Mouse (Mus musculus): Measurements from ENCODE around the gene Dtnb. TPM values are rescaled to one million over a fixed set of nuclear protein-coding genes. Genes with fewer than 3 reads are reported as not detected.

The Dtnb gene
- total RNA-seq, 2 experiments from 2014 or later: 127 to 129 TPM

DNA sequence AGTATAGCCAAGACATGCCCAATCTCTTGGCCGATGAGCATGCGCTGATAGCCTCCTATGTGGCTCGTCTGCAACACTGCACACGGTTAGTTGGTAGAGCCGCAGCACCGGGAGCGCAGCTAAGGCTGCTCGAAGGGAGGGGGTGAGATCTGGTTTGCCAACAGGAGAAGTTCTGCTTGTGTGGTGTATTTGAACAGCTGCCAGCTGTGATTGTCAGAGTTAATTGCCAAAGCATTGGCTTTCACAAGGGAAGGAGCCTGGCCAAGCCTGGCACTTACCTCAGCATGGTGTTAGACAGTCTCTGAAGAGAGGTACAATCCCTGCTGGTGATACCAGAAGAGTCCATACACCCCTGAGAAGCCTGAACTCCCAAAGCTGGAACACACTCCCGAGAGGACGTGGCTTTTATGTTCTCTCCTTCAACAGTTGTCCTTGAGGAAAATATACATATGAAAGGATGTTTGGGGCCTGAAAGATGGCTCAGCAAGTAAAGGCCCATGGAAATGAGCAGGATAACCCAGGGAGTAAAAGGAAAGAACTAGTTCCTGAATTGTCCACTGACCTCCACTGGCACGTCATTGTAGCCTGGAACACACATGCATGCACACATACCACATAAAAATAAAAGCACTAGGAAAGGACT, 160.6 kb downstream of the Dtnb start:
- peak; percentile 54 to 69 for DNase-seq (ENCODE audit: low spot score in 2 of 2)
- Histone ChIP-seq H3K4me3 (no peak overlapping the region), H3K27ac (peak overlapping the region; percentile 21)
- no peak for TF ChIP-seq CTCF (conservative IDR thresholded peaks at IDR 0.05)

- peak overlapping the region; percentile 21; the same call in 1 of the 2 replicates for H3K27ac ChIP-seq
- H3K4me3 ChIP-seq: no peak overlapping the region
- DNase-seq (ENCODE audit: low spot score in 2 of 2): no peak
- no peak for TF ChIP-seq CTCF (conservative IDR thresholded peaks at IDR 0.05)
These were observed 161.1 kb downstream of the Dtnb start for GRCm38 (mm10) chr12:3733328-3733727.

GRCm38 (mm10) chr12:3737009-3737408, 164.8 kb downstream of the Dtnb start:
- no peak for TF ChIP-seq CTCF (conservative IDR thresholded peaks at IDR 0.05)
- no peak for DNase-seq (ENCODE audit: low spot score in 2 of 2)
- Histone ChIP-seq H3K4me3 (no peak overlapping the region), H3K27ac (no peak overlapping the region)

DNA sequence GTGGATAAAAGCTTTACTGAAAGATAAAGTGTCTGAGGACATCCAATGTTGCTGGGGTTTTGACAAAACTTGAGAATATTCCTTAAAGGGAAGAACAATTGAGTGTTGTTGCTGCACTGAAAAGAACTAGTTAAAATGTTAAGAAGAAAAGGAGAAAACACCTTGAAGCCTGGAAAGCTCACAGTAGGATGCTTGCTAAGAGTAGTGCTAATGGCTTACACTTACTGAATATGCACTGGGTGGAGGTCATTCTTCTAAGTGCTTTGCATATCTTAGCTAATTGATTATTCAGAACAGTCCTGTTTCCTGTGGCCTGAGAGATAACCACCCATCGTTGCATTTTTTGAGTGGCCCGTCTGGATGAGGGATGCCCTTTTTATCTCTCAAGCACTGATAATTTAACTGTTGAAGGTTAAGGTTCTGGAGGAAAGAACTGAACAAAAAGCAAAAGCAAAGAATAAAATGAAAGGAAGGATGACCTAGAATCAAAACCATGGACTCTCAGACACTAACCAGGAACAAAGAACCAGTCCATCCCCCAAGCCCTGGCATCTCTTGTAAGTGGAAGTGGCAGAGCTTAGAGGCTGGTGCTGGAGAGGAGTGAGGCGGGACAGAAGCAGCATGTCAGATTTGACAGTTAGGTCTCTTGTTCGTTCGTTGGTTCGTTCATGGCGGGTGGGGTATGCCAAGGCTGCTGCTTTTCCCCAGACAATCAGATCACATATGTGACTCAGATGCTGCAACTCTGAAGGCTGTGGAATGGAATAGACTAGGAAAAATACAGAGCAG, 166.8 kb downstream of the Dtnb start:
- H3K27ac ChIP-seq: no peak overlapping the region
- DNase-seq (ENCODE audit: low spot score in 2 of 2): no peak
- no peak for TF ChIP-seq CTCF (conservative IDR thresholded peaks at IDR 0.05)
- H3K4me3 ChIP-seq: no peak overlapping the region

GRCm38 (mm10) chr12:3739749-3740704, 167.8 kb downstream of the Dtnb start:
- TF ChIP-seq CTCF (conservative IDR thresholded peaks at IDR 0.05): no peak
- no peak for DNase-seq (ENCODE audit: low spot score in 2 of 2)
- H3K4me3 ChIP-seq: no peak overlapping the region
- no peak overlapping the region for H3K27ac ChIP-seq

DNA sequence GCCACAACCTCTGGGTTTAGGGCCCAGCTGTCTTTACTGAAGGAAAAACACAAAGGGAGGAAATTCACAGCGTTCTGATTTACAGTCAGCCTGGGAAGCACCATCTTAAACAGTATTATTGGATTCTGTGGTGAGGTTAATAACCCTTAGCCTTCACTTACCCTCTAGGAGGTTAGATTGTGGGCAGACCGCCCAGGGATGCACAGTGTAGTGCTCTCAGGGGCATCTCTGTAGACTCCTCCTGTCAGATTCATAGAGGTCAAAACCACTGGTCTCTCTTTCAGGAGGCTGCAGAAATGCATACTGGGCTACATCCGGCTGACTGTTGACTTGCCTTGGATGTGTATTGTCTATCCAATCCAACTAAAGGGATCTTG, 168.5 kb downstream of the Dtnb start:
- DNase-seq (ENCODE audit: low spot score in 2 of 2): no peak
- H3K4me3 ChIP-seq: no peak overlapping the region
- no peak overlapping the region for H3K27ac ChIP-seq
- TF ChIP-seq CTCF (conservative IDR thresholded peaks at IDR 0.05): no peak

- no peak for DNase-seq (ENCODE audit: low spot score in 2 of 2)
- Histone ChIP-seq H3K27ac (peak overlapping the region; percentile 6; the same call in 1 of the 2 replicates), H3K4me3 (no peak overlapping the region)
- TF ChIP-seq CTCF (conservative IDR thresholded peaks at IDR 0.05): no peak
These were observed 173.4 kb downstream of the Dtnb start for GRCm38 (mm10) chr12:3745432-3746105.

- Histone ChIP-seq H3K27ac (no peak overlapping the region), H3K4me3 (no peak overlapping the region)
- no peak for TF ChIP-seq CTCF (conservative IDR thresholded peaks at IDR 0.05)
- DNase-seq (ENCODE audit: low spot score in 2 of 2): no peak
These were observed 174.2 kb downstream of the Dtnb start for GRCm38 (mm10) chr12:3746369-3746768.

- Histone ChIP-seq H3K27ac (no peak overlapping the region), H3K4me3 (no peak overlapping the region)
- DNase-seq (ENCODE audit: low spot score in 2 of 2): no peak
- TF ChIP-seq CTCF (conservative IDR thresholded peaks at IDR 0.05): no peak
These were observed 175.4 kb downstream of the Dtnb start for GRCm38 (mm10) chr12:3747583-3747982.

- no peak for TF ChIP-seq CTCF (conservative IDR thresholded peaks at IDR 0.05)
- no peak overlapping the region for H3K4me3 ChIP-seq
- no peak overlapping the region for H3K27ac ChIP-seq
- DNase-seq (ENCODE audit: low spot score in 2 of 2): no peak
These were observed 183.3 kb downstream of the Dtnb start for GRCm38 (mm10) chr12:3755522-3755921.

DNA sequence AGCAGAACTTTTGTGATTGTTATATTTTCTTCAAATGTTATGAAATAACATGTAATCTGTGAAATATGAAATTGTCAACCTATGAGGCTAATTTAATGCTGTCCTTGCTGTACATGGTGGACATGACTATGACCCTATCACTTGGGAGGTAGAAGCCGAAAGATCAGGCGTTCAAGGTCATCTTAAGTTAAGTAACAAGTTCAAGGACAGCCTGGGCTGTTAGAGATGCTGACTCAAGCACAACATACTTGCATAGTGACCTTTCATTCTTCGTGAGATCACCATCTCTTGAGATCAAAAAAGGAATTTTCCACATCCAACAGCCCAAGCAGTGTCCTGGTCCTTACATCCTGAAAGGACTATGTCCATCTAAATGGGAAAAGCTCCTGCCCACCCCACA, 184.0 kb downstream of the Dtnb start:
- Histone ChIP-seq H3K4me3 (no peak overlapping the region), H3K27ac (no peak overlapping the region)
- TF ChIP-seq CTCF (conservative IDR thresholded peaks at IDR 0.05): no peak
- no peak for DNase-seq (ENCODE audit: low spot score in 2 of 2)

DNA sequence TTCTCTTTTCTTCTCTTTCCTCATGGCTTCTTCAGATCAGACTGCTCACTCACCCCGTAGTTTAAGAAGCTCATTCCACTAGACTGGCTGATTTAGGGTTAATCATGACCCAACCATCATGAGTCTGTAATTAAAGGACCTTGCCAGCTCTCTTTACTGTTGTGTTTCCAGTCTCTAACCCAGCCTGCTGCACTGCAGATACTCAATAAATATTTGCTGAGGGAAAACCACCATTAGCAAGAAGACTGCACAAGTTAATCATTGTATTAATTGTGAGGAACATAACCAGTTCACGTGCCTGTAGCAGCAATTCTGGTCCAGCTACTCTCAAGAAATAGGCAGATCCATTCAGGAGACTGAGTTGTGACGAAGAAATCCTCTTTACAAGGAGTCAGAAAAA, 185.9 kb downstream of the Dtnb start:
- no peak overlapping the region for H3K27ac ChIP-seq
- no peak for DNase-seq (ENCODE audit: low spot score in 2 of 2)
- no peak for TF ChIP-seq CTCF (conservative IDR thresholded peaks at IDR 0.05)
- H3K4me3 ChIP-seq: no peak overlapping the region
